Mouse (Mus musculus) urinary bladder, postnatal 4 days (tissue): Measurements from ENCODE around the gene Mycn.

Source experiments
- DNase-seq, 2 experiments: peaks; one replicate each; pipeline ENCODE4 v3.0.0; 2021 to 2022; ENCODE audit warnings: low spot score in 2 of 2

Mycn gene

GRCm38 (mm10) chr12:12941661-12942363, at the start of gene Mycn:
Mycn (minus strand) TSS chr12:12941914.
- DNase-seq = peak; percentile 66 to 73

DNA sequence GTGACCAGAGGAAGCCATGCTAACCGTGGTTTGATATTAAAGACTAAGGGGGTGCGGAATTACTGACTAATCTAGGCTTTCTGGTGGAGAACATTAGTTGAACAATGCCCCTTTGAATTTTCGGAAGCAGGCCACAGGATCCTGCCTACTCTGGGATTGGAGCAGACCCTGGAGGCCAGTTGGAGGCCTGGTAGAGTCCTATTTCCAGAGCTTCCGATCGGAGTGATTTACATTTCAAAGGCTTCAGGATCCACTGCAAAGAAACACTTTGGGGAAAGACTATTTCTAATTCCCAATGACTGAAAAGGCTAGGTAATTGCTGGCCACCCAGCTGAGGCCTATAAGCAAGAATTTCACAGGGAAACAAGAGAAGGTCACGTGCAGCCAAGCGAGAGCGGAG, 45.7 kb upstream of the Mycn start:
- DNase-seq = no peak

GRCm38 (mm10) chr12:12986612-12987206, 45.0 kb upstream of the Mycn start:
- no peak for DNase-seq

DNA sequence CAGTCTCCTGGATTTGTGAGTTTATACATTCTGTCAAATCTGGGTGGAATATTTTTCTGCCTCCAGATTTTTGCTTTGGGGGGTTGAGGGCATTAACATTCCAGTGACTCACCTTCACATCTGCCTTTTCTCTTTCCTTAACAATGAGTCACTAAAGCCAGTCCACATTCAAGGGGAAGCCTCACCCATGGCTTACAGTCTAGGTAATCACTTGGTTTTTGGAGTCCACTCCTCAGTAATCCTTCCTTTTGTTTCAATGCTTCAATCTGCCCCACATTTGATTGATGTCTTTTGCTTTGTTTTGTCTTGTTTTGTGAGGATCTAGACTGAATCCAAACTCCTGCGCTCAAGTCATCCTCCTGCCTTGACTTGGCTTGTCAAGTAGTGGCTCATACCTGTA, 41.3 kb upstream of the Mycn start:
- DNase-seq = no peak

- no peak for DNase-seq
Measured at GRCm38 (mm10) chr12:12975397-12975796, 33.7 kb upstream of the Mycn start.

GRCm38 (mm10) chr12:12972756-12973435, 31.2 kb upstream of the Mycn start:
- no peak for DNase-seq

- DNase-seq = no peak
Measured at GRCm38 (mm10) chr12:12967946-12968345, 26.2 kb upstream of the Mycn start.

- DNase-seq = no peak
Measured at GRCm38 (mm10) chr12:12964856-12965255, 23.1 kb upstream of the Mycn start.

GRCm38 (mm10) chr12:12947606-12948005, 5.9 kb upstream of the Mycn start:
- DNase-seq = no peak

GRCm38 (mm10) chr12:12943288-12943687, 1.6 kb upstream of the Mycn start:
- no peak for DNase-seq

GRCm38 (mm10) chr12:12942364-12943050, 793 bp upstream of the Mycn start:
- DNase-seq = peak; percentile 79 to 86

- DNase-seq = no peak
Measured at GRCm38 (mm10) chr12:12941129-12941504, 597 bp downstream of the Mycn start.

GRCm38 (mm10) chr12:12940466-12941128, 1.1 kb downstream of the Mycn start:
- no peak for DNase-seq

GRCm38 (mm10) chr12:12939581-12940465, 1.9 kb downstream of the Mycn start:
- no peak for DNase-seq

GRCm38 (mm10) chr12:12938850-12939249, 2.9 kb downstream of the Mycn start:
- peak in 1 of 2 experiments; percentile 36 for DNase-seq

GRCm38 (mm10) chr12:12938361-12938760, 3.4 kb downstream of the Mycn start:
- peak in 1 of 2 experiments; percentile 28 for DNase-seq

GRCm38 (mm10) chr12:12937746-12938145, 4.0 kb downstream of the Mycn start:
- no peak for DNase-seq

- no peak for DNase-seq
Measured at GRCm38 (mm10) chr12:12937088-12937487, 4.6 kb downstream of the Mycn start.

DNA sequence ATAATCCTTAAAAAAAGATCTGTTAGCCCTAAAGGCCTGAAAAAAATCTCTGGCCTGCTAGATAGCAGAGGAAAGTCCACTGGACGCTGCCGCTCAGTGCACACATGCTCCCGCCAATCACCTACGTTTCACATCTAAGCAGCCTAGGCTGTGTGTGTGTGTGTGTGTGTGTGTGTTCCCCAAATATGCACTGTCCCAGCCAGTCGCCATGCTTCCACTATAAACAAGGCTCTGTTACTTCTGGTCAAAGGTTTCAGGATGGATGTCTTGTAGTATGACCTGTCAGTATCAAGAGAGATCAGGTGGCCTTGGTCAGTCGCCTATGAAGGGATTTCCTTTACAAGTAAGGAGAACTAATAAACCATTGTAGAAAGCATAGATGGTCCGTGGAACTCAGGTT, 9.5 kb downstream of the Mycn start:
- DNase-seq = no peak

DNA sequence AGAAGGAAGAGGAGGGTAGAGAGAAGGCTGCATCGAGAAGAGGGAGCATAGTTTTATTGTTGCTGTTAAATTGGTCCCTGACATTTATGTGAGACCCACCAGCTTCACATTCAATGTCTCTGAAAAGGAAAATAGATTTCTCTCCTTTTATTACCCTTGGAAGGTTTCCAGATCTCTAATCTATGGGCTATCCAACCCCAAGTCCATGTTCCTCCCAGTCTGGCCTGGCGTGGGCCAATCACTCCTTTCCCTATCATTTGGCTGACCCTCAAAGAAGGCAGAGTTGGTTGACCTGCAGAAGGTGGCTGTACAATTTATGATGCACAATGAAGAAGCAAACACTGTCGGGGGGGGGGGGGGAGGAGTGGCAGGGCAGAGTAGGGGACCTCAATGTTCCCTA, 13.5 kb downstream of the Mycn start:
- DNase-seq = no peak

DNA sequence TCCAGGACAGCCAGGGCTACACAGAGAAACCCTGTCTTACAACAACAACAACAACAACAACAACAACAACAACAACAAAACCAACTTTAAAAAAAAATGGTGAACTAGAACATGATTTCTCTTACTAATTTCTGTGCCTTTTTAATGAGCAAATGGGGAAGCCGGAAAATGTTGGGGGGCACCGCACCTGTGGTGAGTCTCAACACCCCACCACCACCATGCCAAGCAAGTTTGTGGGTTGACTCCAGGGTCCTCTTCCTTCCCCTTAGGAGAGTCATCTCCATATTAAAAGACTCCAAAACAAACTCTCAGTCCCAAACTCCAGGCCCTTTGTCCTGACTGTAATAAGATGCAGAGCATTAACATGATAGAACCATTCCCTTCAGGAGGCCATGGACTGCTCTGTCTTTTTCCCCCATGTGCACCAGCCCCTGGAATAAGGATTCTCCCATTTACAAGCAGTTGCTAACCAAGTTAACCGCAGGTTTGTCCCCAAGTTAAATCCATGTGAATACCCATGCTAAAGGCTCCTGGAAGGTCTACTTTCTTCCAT, 14.7 kb downstream of the Mycn start:
- DNase-seq = no peak
